Mouse (Mus musculus) liver, postnatal 0 days (tissue): ENCODE data around the gene Sec14l2.

Experiments used
- CTCF ChIP-seq: sonication (generic); IDR thresholded peaks from 2 replicates; pipeline ENCODE4 v1.5.1; 2016; ENCODE audit warnings: antibody characterized with exemption, low read depth
- EP300 ChIP-seq: IDR thresholded peaks from 2 replicates; pipeline ENCODE4 v1.6.1; 2016; ENCODE audit warnings: antibody characterized with exemption, low read depth, mild to moderate bottlenecking

DNA sequence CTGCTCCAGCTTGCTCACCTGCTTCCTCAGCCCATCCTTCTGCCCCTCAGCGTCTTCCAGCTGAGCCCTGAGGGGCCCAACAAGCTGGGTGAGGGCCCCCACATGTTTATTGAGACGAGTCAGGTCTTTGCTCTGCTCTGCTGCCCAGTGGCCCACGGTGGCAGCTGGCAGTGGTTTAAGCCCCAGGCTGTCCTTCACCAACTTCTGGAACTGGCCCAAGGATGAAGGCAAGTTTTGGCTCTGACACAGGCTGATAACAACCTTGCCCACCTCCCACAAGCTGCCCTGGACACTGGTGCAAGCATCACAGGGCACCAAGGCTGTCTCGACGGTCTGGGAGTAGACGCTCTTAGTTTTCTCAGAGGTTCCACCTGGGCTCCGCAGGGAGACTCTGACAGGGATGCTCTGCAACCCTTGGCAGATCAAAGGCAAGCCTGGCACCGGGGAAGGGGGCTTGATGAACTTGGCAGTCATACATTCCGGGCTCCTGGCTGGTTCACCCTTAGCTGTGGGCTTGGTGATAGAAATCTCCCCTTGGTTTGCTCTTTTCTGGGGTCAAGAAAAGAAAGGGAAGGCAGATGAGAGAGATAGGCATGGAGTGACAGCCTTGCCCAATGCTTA, 25.4 kb upstream of the Sec14l2 start:
- TF ChIP-seq CTCF (no peak), EP300 (no peak)
